Mouse (Mus musculus): ENCODE measurements at regions not wholly inside any gene's neighbourhood (a gene's known extent, or its start where the extent isn't known, plus 50 kb on each side); places are given as distances from the start of the nearest gene placed in this dataset.

GRCm38 (mm10) chr2:123816627-123817026 lies 273.1 kb upstream of the Sema6d start:
- 40% methylated on average over 2 of the region's 2 CpGs for WGBS
- ATAC-seq (ENCODE audit: low FRiP score): no peak

GRCm38 (mm10) chr2:123833540-123834136 lies 256.1 kb upstream of the Sema6d start:
- H3K27me3 ChIP-seq: no peaks in the 10 kb centered on the region
- H3K4me3 ChIP-seq: no peak overlapping the region
- H3K4me1 ChIP-seq (replicated peaks): peaks cover 4% of the 10 kb centered on the region; the same call in 1 of the 2 replicates
- no peak overlapping the region for H3K27ac ChIP-seq
- H3K9me3 ChIP-seq: no peaks in the 10 kb centered on the region
- 27% methylated on average over 1 of the region's 1 CpGs for WGBS
- no peaks in the 10 kb centered on the region for H3K36me3 ChIP-seq
- no peak overlapping the region for H3K9ac ChIP-seq
- no peak overlapping the region for H3K4me2 ChIP-seq
- no peak for ATAC-seq (ENCODE audit: low FRiP score)

More at GRCm38 (mm10) chr2:123816627-123817026, 273.1 kb upstream of the Sema6d start:
- Histone ChIP-seq H3K27ac (no peak overlapping the region), H3K9ac (no peak overlapping the region), H3K4me2 (no peak overlapping the region), H3K4me3 (no peak overlapping the region), H3K27me3 (no peaks in the 10 kb centered on the region), H3K9me3 (no peaks in the 10 kb centered on the region), H3K36me3 (no peaks in the 10 kb centered on the region), H3K4me1 (replicated peaks) (peaks cover 13% of the 10 kb centered on the region)
